Mouse (Mus musculus) lung, embryonic 14.5 days (tissue): ENCODE measurements around the gene Gatb. TPM values are rescaled to one million over a fixed set of nuclear protein-coding genes. Genes with fewer than 3 reads are reported as not detected.

ENCODE experiments used
- ATAC-seq: fragments of 200-750 bp; cut with Nextera tagmentation; 2 replicates; pipeline ENCODE4 v1.8.0; 2017; ENCODE audit warnings: mild to moderate bottlenecking, moderate TSS enrichment, moderate library complexity; ENCODE audit not compliant: insufficient read depth
- DNase-seq: peaks from one replicate; pipeline ENCODE4 v3.0.0-alpha.2; 2015
- H3K27ac ChIP-seq: fragments of 300-500 bp; sonication (generic); 2 replicates; pipeline ENCODE4 v1.5.1; 2014; ENCODE audit warnings: low read depth, mild to moderate bottlenecking, moderate library complexity
- H3K27me3 ChIP-seq: fragments of 300-500 bp; sonication (generic); 2 replicates; pipeline ENCODE4 v1.6.1; 2014; ENCODE audit warnings: low read length, control low read depth; ENCODE audit not compliant: insufficient read depth
- H3K36me3 ChIP-seq: fragments of 300-500 bp; sonication (generic); 2 replicates; pipeline ENCODE4 v1.6.1; 2014; ENCODE audit warnings: control low read depth; ENCODE audit not compliant: insufficient read depth
- H3K4me1 ChIP-seq: fragments of 300-500 bp; sonication (generic); 2 replicates; pipeline ENCODE4 v1.6.1; 2014; ENCODE audit warnings: antibody characterized with exemption, control low read depth; ENCODE audit not compliant: insufficient read depth
- H3K4me2 ChIP-seq: fragments of 300-500 bp; sonication (generic); 2 replicates; pipeline ENCODE4 v1.6.1; 2014; ENCODE audit warnings: mild to moderate bottlenecking
- H3K4me3 ChIP-seq: fragments of 300-500 bp; sonication (generic); 2 replicates; pipeline ENCODE4 v1.5.1; 2014; ENCODE audit warnings: low read depth, low read length
- H3K9ac ChIP-seq: fragments of 300-500 bp; sonication (generic); 2 replicates; pipeline ENCODE4 v1.6.1; 2014
- H3K9me3 ChIP-seq: fragments of 300-500 bp; sonication (generic); 2 replicates; pipeline ENCODE4 v1.6.1; 2016; ENCODE audit warnings: low read depth, low read length, control low read depth
- CTCF ChIP-seq: IDR thresholded peaks from 2 replicates; pipeline ENCODE4 v1.5.1; 2016; ENCODE audit warnings: antibody characterized with exemption, low read depth
- WGBS: fragments of 180-500 bp; shearing (Covaris S2); extraction: QIAGEN DNeasy Blood & Tissue Kit; methylation state at CpG from one replicate; pipeline ENCODE4 v1.1.7; 2014; 5-methylcytosine and 5-hydroxymethylcytosine counted together
- polyA plus RNA-seq: library from polyadenylated mRNA; unstranded; fragments of >200 nt; fragmentation: Nextera tagmentation; extraction: Ambion mirVana; gene quantifications from 2 replicates; pipeline ENCODE4 v1.2.1, GENCODE M21; 2014

Gene Gatb
- polyA plus RNA-seq, 1 experiment from 2014 or later: 18.2 TPM

- H3K4me2 ChIP-seq: no peak overlapping the region
- 89% methylated on average over 5 of the region's 5 CpGs for WGBS
Observed at GRCm38 (mm10) chr3:85636716-85637447, 63.0 kb downstream of the Gatb start.

GRCm38 (mm10) chr3:85641751-85642150, 67.8 kb downstream of the Gatb start:
- no peak for ATAC-seq
- TF ChIP-seq CTCF: no peak
- H3K27me3 ChIP-seq: no peaks in the 10 kb centered on the region

More at GRCm38 (mm10) chr3:85636716-85637447, 63.0 kb downstream of the Gatb start:
- H3K27ac ChIP-seq: no peak overlapping the region; the same call in 1 of the 2 replicates
- TF ChIP-seq CTCF: no peak
- no peaks in the 10 kb centered on the region for H3K4me1 ChIP-seq
- H3K9me3 ChIP-seq: no peaks in the 10 kb centered on the region
- ATAC-seq (no peak), DNase-seq (no peak)
- no peak overlapping the region for H3K4me3 ChIP-seq
- no peaks in the 10 kb centered on the region for H3K27me3 ChIP-seq
- H3K36me3 ChIP-seq: no peaks in the 10 kb centered on the region
- H3K9ac ChIP-seq: no peak overlapping the region

GRCm38 (mm10) chr3:85644814-85645213, 70.9 kb downstream of the Gatb start:
- TF ChIP-seq CTCF: no peak

More at GRCm38 (mm10) chr3:85641751-85642150, 67.8 kb downstream of the Gatb start:
- Histone ChIP-seq H3K4me1 (no peaks in the 10 kb centered on the region), H3K36me3 (no peaks in the 10 kb centered on the region), H3K9ac (no peak overlapping the region), H3K4me2 (no peak overlapping the region), H3K9me3 (no peaks in the 10 kb centered on the region), H3K27ac (no peak overlapping the region), H3K4me3 (no peak overlapping the region)
- DNase-seq: no peak
- 71% methylated on average over 3 of the region's 3 CpGs for WGBS

GRCm38 (mm10) chr3:85645517-85646004, 71.6 kb downstream of the Gatb start:
- H3K4me2 ChIP-seq: no peak overlapping the region
- WGBS: 52% methylated on average over 7 of the region's 7 CpGs

More at GRCm38 (mm10) chr3:85644814-85645213, 70.9 kb downstream of the Gatb start:
- H3K4me2 ChIP-seq: no peak overlapping the region
- no peak for ATAC-seq
- DNase-seq: no peak
- H3K9me3 ChIP-seq: no peaks in the 10 kb centered on the region
- WGBS: 85% methylated on average over 3 of the region's 3 CpGs
- H3K4me1 ChIP-seq: no peaks in the 10 kb centered on the region
- H3K27ac ChIP-seq: no peak overlapping the region
- H3K4me3 ChIP-seq: no peak overlapping the region
- no peaks in the 10 kb centered on the region for H3K27me3 ChIP-seq
- no peak overlapping the region for H3K9ac ChIP-seq
- H3K36me3 ChIP-seq: no peaks in the 10 kb centered on the region

GRCm38 (mm10) chr3:85649176-85649575, 75.3 kb downstream of the Gatb start:
- no peaks in the 10 kb centered on the region for H3K27me3 ChIP-seq
- DNase-seq: no peak
- WGBS: 91% methylated on average over 4 of the region's 4 CpGs
- H3K4me2 ChIP-seq: no peak overlapping the region
- no peaks in the 10 kb centered on the region for H3K4me1 ChIP-seq
- no peaks in the 10 kb centered on the region for H3K9me3 ChIP-seq
- no peak for TF ChIP-seq CTCF
- no peak overlapping the region for H3K27ac ChIP-seq
- no peak overlapping the region for H3K4me3 ChIP-seq
- H3K36me3 ChIP-seq: no peaks in the 10 kb centered on the region
- no peak overlapping the region for H3K9ac ChIP-seq
- no peak for ATAC-seq

More at GRCm38 (mm10) chr3:85645517-85646004, 71.6 kb downstream of the Gatb start:
- TF ChIP-seq CTCF: no peak
- Histone ChIP-seq H3K4me3 (no peak overlapping the region), H3K27me3 (no peaks in the 10 kb centered on the region), H3K9ac (no peak overlapping the region), H3K4me1 (no peaks in the 10 kb centered on the region), H3K9me3 (no peaks in the 10 kb centered on the region), H3K36me3 (no peaks in the 10 kb centered on the region), H3K27ac (no peak overlapping the region)
- DNase-seq (peak; percentile 7), ATAC-seq (no peak)

- Histone ChIP-seq H3K27me3 (no peaks in the 10 kb centered on the region), H3K36me3 (no peaks in the 10 kb centered on the region), H3K9me3 (no peaks in the 10 kb centered on the region), H3K4me3 (no peak overlapping the region), H3K9ac (no peak overlapping the region), H3K27ac (no peak overlapping the region), H3K4me2 (no peak overlapping the region), H3K4me1 (no peaks in the 10 kb centered on the region)
- WGBS: 41% methylated on average over 4 of the region's 4 CpGs
- ATAC-seq: no peak
- TF ChIP-seq CTCF: no peak
- DNase-seq: no peak
Observed at GRCm38 (mm10) chr3:85652727-85653665, 79.1 kb downstream of the Gatb start.

- no peaks in the 10 kb centered on the region for H3K4me1 ChIP-seq
- TF ChIP-seq CTCF: no peak
- DNase-seq: no peak
- no peaks in the 10 kb centered on the region for H3K27me3 ChIP-seq
- no peak overlapping the region for H3K9ac ChIP-seq
- no peak for ATAC-seq
- no peaks in the 10 kb centered on the region for H3K9me3 ChIP-seq
- no peak overlapping the region for H3K4me2 ChIP-seq
- no peak overlapping the region for H3K4me3 ChIP-seq
- WGBS: 92% methylated on average over 3 of the region's 3 CpGs
- H3K36me3 ChIP-seq: no peaks in the 10 kb centered on the region
- H3K27ac ChIP-seq: no peak overlapping the region
Observed at GRCm38 (mm10) chr3:85655538-85655937, 81.6 kb downstream of the Gatb start.
